Mouse (Mus musculus) spleen, postnatal 4 days (tissue): Measurements from ENCODE around the gene Mettl22.

ENCODE experiments used
- DNase-seq, 2 experiments: peaks; one replicate each; pipeline ENCODE4 v3.0.0; 2022; ENCODE audit warnings: low spot score in 2 of 2

The Mettl22 gene

DNA sequence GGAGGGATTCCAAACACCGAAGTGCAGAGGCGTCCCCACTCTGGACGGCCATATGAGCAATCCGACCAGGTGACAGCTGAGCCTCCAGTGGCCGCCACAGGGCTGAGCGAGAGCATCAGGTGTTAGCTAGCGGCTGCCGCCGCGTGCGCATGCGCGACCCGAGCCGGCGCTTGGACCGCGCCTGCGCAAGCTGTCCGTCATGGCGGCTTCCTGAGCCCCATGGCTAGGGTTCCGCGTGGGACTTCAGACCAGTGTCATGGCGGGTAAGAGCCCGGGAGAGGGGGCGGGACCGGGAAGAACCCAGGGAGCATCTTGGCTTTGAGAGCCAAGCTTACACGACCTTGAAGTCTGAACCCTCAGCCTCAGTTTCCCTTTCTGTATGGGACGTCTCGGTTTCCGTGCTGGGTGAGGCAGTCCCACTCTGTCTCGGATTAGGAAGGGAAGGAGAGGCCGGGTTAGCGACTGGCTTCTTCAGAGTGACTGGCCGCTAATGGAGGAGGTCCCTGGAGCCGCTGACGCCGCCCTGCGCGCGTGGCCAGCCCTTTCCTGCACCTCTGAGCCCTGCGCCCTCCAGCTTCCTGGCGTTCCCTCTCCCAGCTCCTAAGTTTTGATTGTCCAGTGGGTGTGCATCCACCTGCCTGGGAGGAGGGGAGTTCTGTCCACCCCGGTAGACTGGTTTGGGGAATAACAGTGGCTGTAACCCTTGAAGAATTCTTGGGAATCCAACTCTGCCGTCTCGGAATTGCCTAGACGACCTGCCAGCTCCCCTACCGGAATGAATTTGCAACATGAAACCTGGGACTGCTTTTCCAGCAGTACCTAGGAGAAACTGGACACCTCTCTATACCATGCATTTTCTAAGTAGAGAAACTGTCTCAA is at the start of gene Mettl22:
TSS of gene Mettl22 (plus strand) at position 186 of the 879 bp plus-strand sequence.
- peak; percentile 87 to 95 for DNase-seq

DNA sequence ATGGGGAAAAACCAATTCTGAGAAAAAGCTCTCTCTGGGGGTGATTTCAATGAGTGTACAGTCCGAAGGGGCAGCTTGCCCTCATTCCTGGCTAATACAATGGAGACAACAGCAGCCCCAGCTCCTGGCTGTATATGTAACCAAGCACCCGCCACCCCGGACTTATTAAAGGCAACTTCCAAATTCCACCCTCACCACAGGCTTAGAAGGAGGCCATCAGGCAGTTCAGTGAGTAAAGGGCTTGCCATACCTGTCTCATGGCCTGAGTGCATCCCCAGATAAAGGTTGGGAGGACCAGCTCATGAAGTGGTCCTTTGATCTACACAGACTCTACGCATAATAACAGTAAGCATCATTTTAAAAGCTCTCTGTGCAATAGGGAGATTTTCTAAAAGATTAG is 49.7 kb upstream of the Mettl22 start:
- DNase-seq = no peak

DNA sequence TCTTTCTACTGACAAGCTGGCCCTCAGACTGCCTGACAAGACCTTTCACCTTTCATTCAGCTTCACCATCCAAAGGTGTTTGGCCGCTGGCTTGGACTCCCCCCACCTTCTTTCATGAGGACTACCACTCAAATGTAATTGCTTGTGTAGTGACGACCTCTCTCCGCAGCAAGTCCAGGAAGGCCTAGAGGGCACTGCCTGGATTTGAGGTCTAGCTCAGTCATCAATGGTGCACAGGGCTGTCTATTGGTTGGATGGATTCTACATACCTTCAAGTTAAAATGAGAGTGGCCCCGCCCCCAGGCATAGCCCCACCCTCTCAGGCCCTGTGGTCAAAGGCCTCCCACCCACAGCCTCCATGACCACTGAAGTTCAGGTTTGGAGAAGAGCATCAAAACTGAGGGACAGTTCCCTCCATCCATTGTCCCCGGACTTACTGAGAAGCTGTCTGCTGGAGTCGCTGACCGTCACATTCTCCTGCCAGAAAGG is 46.9 kb upstream of the Mettl22 start:
- DNase-seq = no peak

DNA sequence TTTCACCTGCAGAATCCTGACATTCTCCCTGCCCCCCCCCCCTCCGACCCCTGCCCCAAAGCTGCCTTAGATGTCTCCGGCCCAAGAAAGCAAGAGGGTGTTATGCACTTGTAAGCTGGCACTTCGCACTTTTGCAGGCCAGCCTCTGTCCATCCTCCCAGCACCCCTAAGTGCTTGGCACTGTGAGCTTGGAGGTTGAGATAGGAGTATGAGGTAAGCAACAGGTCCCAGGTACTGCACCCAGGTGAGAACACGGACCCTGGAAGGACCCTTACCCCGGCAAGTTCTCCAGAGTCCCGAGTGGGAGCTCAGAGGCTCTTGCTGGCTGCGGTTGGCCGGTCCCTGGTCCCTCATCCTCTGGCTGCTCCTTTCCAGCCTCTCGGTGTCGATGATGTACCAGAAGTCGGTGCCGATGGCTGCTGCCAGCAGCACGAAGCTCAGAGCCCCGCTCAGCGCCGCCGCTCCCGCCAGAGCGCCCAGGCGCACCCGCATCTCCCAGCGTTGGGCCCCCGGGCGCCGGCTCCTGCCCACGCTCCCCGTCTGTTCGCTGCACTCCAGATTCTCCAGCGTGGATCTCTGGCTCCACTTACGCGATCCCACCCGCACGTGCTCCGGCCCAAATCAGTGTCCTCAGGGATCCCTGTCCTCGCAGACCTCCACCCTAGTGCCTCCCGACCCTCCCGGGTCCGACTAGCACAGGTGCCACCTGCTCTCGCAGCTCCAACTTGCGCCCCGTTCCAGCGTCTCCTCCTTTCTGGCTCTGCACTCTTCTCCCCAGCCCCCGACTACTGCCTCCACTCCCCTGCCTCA is 46.2 kb upstream of the Mettl22 start:
- DNase-seq = peak in 1 of 2 experiments; percentile 52

DNA sequence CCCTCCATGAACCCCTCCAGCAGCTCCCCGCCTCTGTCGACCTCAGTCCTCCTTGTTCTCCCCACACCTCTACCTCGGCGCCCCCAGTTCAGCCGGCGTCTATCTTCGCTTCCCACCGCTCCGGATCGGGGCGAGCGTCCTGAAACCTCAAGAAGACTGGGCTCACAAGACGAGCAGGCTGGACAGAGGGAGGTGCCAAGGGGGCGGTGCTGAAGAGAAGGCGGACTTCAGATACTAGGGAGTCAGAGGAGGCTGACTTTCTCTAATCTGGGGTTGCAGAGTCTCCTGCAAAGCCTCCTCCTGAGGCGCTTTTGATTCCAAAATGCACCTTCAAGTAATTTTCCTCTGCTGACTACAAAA is 45.6 kb upstream of the Mettl22 start, which contains the start of gene Tmem114:
TSS of gene Tmem114 (minus strand) at position 166 of the 360 bp plus-strand sequence.
- no peak for DNase-seq

DNA sequence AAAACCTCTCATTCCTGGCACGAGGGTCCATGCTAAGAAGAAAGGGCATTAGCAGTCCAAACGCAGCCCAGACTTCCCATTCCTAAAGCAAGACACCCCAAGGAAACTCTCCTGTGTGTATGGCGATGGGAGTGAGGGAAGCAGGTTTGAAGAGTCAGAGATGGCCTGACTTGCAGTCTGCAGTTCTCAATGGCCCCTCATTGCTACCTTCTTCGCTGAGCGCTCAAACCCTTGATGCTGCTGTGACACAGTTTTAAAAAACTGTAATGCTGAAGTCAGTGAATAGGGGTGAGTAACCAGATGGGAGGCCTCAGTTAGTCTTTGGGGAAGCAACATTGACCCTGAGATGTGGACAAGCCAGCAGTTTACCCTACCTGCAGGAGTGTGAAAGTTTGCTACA is 44.9 kb upstream of the Mettl22 start:
- no peak for DNase-seq

DNA sequence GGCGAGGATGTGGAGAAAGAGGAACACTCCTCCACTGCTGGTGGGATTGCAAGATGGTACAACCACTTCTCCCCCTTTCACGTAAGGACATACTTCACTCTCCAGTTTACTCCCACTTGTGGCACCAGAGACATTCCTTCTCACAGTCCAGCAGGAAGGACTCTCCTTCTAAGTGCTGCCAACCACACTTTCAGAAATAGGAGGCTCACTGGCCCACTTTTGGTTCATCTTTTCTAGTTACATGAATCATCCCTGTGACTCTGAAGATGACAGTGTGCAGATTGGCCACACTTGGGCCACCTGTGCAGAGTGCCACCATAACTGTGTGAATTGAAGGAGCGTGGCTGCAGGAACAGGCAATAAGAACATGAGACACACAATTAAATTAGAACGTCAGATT is 41.1 kb upstream of the Mettl22 start:
- no peak for DNase-seq

DNA sequence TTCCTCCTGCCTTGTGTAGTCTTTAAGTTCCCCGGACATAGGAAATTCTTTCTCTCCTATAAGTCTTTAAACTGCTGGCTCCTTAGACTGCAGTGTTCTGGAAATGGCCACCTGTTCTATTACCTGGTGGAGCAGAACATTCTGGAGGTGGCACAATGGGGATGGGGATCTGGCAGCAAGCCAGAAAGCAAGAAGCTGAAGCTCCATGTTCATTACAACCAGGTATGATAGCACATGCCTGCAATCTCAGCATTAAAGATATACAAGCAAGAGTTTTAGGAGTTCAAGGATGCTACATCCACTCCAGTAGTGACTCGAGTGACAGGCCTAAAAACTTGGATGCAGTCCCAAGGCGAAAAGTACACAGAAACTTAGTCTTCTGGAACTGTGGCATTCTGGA is 38.0 kb upstream of the Mettl22 start:
- no peak for DNase-seq

DNA sequence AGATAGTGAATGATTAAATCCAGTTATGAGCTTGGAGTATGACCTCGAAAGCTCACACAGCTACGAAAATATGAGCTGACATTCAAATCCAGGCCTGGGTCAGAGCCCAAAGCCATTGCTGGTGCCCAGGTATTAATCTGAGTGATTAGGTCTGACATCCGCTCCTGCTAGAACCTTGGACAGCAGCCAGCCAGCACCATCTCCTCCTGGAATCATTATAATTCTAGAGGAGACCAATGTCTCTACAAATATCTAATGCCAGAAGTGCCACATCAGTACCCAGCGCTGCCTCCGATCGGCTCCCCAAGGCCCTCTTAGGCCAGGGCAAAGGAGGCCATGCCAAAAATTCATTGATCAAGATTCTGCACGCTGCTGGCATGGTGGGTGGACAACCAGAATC is 25.7 kb upstream of the Mettl22 start:
- no peak for DNase-seq

DNA sequence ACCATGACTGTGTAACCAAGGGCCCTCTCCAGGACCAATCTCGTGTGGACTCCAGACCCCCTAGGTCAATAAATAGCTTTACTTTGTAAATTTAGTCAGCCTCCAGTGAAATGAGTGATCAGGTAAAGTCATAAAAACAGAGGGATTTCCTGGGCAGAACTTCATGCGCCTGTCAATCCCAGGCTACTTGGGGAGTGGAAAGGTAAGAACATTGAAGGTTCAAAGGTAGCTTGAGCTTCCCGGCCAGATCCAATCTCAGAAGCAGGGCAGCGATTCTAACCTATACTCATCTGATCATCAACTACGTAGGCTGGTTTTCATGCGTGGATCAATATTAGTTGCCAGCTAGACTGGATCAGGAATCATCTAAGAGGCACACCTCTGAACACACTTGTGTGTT is 24.3 kb upstream of the Mettl22 start:
- no peak for DNase-seq

DNA sequence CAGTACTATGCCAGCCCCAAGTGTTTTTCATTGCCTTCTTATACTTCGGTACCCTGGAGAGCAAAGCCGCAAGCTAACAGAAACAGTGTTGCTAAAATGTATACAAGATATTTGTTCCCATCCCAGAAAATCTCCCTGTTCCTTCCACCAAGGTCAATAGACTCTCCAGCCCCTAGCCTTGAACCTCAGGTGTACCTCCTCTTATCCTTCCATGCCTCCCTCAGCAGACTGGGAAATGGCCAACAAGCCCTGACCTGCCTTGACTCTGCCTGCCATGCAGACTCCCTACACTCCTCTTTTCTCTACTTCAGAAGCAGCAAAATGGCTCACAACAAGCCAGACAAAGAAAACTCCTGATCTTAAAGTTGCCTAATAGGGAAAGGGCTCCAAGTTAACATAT is 17.3 kb upstream of the Mettl22 start:
- no peak for DNase-seq

DNA sequence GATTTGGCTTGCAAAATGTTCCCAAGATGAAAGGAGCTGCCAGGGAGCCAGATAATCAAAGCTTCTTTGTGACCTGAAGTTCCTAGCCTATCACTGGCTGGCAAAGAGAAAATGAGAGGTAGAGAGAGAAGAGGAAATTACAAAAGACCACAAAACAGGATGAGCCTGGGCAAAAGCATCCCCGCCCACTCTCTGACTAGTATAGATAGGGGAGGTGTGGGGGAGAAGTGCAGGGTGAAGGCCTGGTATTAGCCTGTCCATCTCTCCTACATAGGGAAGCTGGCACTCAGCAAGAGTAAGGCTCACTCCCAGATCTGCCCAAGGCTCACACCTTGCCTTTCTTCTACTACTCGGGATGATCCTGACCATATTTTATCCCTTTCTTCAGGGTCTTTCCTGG is 15.4 kb upstream of the Mettl22 start:
- DNase-seq = no peak

DNA sequence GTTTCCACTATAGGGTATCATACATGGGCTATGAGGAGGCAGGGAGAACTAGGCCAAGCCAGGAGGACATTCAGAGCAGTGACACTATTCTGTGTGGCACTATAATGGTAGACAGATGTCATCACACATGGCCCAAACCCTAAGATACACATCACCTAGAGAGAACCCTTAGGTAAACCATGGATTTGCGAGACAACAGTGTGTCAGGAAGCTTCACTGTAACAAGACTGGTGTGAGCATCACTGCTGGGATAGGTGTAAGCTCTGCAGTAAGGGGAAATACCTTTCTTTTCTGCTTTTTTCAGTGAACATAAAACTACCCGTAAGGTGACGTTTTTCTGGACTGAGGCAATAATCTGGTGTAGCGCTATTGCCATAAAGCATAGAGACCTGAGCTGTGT is 12.2 kb upstream of the Mettl22 start:
- DNase-seq = no peak

DNA sequence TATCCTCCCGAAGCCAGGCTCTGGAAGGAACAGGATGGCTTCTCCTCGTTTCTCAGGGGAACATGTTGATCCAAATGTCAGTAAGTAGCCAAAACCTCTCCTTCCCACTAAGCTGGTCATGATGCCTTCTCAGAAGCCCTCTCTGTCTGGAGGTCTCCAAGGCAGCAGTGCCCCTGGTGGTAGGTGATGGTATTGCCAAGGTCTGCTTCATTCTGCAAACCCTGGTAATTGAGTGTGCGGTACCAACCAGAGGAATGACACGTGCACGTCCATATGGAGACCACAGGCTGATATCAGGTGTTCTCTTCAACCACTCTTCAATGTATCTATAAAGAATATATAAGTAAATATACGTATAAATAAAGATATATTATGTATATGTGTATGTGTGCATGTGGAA is 11.5 kb upstream of the Mettl22 start:
- peak; percentile 56 to 84 for DNase-seq

DNA sequence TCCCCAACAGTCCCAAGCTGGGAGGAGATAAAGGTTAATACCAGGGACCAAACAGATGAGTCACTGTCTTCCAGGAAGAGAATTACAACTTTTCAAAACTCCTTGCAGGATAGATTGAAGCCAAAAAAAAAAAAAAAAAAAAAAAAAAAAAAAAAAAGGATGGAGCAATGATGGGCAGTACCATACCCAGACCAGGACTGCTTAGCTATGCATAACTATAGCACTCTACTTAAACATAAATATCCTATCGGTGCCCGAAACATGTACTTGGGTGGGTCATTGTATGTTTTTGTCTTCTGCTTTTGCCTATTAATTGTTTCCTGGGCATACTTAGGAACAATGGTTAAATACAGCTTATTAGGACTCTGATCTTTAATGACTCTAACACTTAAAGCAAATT is 456 bp upstream of the Mettl22 start:
- no peak for DNase-seq

DNA sequence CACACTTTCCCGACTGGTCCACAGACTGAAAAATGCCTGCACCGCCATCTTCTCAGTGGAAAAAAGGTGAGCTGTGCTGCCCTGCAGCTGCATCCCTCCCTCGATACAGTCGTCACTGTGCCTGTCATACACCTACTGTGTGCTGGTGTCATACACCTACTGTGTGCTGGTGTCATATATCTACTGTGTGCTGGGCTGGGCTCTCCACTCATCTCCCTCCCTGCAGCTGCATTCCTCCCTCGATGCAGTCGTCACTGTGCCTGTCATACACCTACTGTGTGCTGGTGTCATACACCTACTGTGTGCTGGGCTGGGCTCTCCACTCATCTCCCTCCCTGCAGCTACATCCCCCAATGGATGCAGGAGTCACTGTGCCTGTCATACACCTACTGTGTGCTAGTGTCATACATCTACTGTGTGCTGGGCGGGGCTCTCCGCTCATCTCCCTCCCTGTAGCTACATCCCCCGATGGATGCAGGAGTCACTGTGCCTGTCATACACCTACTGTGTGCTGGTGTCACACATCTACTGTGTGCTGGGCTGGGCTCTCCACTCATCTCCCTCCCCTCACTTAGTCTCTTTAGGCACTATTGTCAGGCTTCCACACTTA is 16.9 kb downstream of the Mettl22 start:
- DNase-seq = no peak

DNA sequence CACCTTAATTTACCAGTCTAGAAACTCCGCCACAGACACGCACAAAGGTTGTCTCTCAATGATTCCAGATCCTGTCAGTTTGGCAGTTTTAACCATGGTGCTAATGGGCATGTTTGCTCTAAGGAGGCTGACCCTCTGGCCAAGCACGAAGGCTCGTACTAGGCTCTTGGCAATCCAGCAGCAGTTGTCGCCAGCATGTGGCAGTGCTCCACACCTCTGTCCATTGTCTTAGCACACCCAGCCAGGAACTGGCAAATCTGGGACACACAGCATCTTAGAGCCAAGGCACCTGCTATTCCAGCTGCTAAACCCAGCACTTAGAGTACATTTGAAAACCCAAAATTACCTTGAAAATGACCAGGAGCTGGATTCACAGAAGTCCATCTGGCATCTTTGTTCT is 18.8 kb downstream of the Mettl22 start:
- DNase-seq = no peak

DNA sequence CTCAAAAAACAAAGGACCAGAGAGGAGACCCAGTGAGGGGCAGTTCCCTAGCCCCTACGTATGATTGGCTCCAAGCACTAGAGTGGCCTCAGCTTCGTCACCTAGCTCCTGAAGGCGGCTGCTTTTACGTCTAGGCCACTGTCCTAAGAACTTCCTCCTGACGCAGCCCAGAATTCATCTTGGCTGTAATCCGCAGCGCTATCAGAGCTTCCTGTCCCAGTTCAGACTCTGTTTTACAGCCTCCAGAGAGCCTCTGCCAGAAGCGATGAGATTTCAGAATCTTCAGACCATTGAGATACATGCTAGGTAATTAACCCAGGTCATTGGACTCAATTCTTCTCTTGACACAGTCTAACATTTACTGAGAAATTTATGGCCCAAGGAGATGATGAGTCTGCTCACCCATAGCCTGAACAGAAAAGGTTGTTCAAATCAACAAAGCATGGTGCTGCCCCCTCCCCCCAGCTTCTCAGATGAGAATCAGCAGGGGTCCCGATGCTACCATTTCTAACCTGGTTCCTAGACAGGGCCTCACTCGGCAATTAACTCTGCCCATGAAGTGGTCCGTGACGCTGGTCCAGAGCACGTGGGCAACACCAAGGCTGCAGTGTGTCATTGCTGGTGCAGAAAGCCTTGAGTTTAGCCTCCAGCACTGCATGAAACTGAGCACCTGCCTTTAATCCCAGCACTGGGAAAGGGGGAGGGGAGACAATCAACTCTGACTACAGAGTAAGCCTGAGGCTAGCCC is 21.3 kb downstream of the Mettl22 start:
- no peak for DNase-seq

DNA sequence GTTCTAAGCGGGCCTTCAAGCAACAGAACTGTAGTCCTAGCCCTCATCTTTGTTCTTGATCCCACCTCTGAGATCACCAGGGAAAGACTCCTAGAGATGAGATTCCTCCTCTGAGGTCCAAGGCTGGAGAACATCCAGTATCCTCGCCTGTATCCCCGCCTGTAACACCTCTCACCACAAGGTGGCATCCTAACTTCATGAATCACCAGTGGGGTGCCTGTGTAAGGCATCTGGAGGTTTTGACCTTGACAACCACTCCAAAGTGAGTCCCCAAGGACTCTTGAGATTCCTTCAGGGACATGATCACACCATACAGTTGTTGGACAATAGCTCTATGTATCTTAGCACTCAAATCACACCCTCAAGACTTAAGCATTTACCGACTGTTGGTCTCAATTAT is 23.7 kb downstream of the Mettl22 start:
- DNase-seq = peak; percentile 52 to 75

DNA sequence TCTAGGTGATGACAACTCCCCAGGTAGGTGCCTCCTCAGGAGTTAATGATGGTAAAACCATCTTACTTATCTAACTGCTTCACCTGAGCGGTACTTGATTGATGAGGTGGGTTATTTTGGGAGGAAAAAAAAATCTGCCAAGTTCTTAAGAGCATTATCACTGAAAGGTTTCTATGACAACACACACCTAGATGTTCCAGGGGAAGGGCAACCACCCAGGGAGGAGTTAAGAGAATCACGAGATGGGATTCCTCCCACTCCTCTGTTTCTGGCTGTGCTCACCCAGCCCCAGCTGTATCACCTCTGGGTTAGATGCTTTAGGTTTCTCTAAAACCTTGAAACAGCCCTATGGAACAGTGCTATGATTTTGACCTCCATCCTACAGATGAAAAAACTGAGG is 26.4 kb downstream of the Mettl22 start:
- DNase-seq = no peak

DNA sequence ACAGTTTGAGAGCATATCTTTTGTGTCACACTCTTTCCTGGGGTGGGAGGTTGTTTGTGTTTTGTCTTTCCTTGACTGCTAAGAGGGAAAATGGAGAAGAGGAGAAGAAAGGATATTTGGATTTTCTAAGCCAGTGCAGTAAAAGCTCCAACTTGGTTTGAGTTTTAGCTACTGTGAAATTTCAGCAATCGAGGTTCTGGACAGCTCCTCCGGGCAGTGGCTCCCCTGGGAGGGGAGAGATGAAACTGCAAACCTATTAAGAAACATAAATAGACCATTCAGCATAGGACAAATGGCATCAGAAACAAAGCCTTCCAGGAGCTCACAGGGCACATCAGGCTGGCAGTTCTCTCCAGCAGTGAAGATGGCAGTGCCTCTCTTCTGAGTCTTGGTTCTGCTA is 33.7 kb downstream of the Mettl22 start:
- no peak for DNase-seq

DNA sequence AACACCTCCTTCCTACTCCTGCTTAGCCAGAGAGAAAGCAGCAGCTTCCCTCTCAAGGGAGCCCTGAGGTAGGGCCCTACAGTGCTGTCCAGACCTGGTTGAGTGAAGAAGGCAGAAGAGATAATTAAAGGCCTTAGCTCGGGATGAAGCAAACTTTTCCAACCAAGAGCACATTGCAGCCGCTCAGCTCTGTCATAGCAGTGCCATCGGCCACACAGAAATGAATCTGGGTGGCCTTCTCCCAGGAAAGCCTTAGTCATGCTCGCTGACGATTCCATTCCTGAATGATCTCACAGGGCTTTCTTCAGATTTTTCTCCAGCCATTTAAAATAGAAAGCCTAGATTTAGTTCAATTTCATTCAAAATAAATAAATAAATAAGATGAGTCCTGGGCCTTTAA is 39.3 kb downstream of the Mettl22 start:
- DNase-seq = no peak
